Mouse (Mus musculus) kidney, postnatal 25 days (tissue): ENCODE data around the gene Ifna4.

Experiments used
- DNase-seq, 2 experiments: peaks; one replicate each; pipeline ENCODE4 v3.0.0; 2021; ENCODE audit warnings: mixed read lengths in 2 of 2

The Ifna4 gene

GRCm38 (mm10) chr4:88867366-88867925 is 25.8 kb downstream of the Ifna4 start:
- peak; percentile 73 to 79 for DNase-seq

- peak; percentile 15 to 42 for DNase-seq
Observed at GRCm38 (mm10) chr4:88867926-88868911, 26.6 kb downstream of the Ifna4 start.

- DNase-seq = peak in 1 of 2 experiments; percentile 24
Observed at GRCm38 (mm10) chr4:88872691-88873090, 31.0 kb downstream of the Ifna4 start.

DNA sequence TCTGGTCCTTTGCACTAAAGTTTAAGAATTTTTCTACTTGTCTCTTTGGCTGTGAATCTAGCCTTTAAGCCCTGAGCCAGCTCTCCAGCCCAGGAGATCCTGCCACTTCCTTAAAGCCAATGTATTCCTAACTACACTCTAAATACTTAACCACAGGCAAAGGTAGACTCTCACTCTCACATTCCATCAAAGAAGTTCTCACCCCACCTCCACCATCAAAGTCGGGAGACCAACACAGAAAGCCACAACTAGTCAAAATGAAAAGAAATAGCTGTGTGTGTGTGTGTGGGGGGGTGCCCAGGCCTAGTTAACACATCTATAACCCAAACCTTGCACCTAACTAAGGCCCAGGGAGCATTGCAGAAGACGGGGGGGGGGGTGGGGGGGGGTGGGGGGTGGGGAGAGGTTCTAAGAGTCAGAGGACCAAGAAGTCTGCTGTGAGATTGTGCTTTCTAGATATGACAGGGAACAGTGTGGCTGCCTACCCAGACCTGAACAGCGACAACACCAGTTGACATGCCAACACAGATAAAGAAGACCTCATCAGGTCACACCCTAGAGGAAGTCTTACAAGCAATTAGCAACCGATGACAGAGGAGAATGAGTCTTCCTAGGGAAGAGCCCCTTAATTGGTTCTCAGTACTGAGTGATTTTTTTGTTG is 33.9 kb downstream of the Ifna4 start:
- DNase-seq = no peak

- DNase-seq = no peak
Observed at GRCm38 (mm10) chr4:88876520-88876919, 34.9 kb downstream of the Ifna4 start.

GRCm38 (mm10) chr4:88878246-88878645 is 36.6 kb downstream of the Ifna4 start:
- peak; percentile 18 to 55 for DNase-seq

GRCm38 (mm10) chr4:88878772-88879171 is 37.1 kb downstream of the Ifna4 start:
- DNase-seq = no peak

DNA sequence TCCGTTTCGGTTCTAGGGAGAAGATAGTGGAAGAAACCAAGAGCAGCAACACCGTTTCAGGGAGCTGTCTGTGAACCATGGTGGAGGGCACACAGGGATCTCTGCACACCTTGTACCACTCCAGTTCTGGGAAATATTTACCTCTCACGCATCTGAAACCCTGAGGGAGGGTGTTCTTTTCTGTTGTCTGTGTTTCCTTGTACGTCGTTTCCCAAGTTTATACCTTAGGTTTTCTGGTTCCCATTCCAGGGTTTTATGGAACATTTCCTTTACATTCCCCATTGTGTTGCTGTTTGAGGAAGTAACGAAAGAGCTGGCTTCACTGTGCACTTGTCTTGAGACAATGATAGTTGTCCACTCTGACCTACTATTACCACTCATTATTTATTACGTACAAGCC is 38.4 kb downstream of the Ifna4 start, which contains the start of gene Ifne:
Gene Ifne, minus strand, starts transcription at position 101 of the 400 bp plus-strand sequence.
- DNase-seq = no peak

DNA sequence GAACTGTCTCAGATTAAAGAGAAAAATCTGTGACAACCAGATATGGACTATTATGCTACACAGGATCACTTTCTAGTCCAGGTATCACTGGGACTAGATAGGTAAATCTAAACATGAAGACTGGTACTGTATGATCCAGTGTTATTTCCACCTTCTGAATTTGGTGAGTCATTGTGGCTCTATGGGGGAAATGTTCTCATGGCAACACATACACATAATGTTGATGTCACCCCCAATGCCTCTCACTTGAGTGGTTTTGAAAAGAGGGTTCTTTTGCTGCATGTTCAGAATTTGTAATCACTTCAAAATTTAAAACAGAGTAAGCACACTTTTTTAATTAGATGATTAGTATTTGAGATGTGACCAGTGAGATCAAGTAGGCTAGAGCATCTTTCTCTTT is 46.6 kb downstream of the Ifna4 start:
- no peak for DNase-seq
